Mouse (Mus musculus) thymus, postnatal 25 days (tissue): Measurements from ENCODE around the gene Ap5b1.
A peak's percentile ranks its signal among the peaks of the same experiment; 100 is the strongest.

Source experiments
- DNase-seq: peaks from one replicate; pipeline ENCODE4 v3.0.0; 2022

Ap5b1 gene

DNA sequence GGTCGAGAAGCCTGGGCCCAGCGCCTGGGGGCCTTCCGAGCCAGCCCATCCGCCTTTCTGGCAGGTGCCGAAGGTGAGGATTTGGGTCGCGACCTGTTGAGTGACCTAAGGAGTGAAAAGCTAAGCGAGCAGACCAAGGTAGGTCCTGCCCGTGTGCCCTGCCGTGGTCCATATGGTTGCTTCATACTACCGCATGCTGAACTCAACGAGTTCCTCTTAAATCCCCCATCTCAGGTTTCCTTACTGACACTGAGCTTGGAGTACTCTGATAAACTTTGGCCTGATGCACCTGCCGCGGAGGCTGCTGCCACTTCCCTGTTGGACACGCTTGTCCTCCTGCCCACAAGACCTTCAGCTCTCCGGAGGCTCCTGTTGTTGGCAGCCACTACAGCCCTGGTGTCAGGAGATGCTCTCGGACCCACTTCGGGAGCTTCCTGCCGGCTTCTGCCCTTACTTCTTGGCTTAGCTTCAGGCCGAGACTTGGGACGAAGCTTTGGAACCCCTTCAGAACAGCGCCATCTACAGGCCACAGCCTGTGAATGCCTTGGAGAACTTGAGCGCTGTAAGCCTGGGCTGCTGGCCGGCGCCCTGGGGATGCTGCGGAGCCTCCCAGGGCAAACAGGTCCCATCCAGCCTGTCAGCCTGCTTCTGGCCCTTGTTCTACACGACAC, 780 bp downstream of the Ap5b1 start:
- DNase-seq: peak; percentile 83

DNA sequence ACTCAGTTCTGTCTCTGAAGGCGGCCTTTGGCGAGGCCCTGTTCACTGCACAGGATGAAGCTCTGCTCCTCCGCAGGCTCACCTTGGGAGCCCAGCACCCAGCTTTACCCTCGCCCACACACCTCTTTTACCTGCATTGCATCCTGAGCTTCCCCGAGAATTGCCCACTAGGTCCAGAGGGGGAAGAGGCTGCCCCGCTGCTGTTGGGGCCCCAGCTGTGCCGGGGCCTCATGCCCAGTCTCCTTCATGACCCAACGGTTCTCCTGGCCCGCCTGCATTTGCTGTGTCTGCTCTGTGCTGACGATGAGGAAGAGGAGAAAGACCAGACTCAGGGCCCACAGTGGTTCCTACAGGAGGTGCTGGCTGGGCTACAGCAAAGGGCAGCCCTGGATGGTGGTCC, 1.7 kb downstream of the Ap5b1 start:
- no peak for DNase-seq

DNA sequence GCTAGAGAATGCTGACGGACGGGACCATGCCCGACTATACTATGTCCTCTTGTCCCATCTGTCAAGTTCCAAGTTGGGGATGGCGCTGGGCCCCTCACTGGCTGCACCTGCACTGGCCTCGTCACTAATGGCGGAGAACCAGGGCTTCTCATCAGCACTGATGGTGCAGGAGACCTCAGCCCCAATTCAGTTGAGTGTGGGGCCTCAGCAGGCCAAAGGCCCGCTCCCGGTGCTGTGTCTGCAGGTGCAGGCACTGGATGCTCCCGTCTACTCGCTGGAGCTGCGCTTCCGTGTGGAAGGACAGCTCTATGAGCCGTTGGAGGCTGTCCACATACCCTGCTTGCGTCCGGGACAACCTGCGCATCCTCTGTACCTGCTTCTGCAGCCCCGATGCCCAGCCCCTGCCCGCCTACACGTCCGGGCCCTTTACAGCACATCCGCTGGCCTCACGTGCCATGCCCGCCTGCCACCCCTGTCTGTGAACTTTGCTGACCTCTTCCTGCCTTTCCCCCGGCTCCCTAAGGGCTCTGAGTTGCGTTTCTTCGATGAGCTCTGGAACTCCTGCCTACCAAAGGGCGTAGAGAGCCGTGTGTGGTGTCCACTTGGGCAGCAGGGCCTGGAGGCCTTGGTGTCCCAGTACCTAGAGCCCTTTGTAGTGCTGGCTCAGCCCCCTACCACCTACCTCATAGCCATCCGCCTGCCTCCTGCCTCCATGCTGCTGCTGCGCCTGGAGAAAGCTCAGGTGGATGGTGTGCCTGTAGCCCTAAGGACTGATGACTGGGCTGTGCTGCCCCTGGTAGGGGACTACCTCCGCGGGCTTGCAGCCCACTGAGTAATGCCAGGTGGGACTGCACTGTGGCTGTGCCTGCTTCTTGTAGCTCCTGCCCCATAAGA, 2.8 kb downstream of the Ap5b1 start:
- no peak for DNase-seq

DNA sequence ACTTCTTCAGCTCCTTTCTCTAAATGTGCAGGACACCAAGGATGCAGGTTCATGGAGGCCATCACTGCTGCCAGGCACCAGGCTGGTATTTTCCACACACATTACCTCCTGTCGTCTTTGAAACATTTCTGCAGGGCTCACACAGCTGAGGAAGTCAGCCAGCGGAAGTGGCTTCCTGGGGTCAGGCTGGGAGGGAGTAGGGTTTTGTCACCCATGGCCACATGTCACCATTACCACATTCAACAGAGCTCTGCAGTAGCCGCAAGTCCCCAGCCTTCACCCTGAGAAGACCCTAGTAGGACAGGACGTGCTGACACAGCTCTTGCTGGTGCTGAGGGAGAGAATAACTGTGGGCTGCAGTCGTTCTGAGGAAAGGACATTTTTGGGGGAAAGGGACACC, 4.0 kb downstream of the Ap5b1 start:
- peak; percentile 52 for DNase-seq

DNA sequence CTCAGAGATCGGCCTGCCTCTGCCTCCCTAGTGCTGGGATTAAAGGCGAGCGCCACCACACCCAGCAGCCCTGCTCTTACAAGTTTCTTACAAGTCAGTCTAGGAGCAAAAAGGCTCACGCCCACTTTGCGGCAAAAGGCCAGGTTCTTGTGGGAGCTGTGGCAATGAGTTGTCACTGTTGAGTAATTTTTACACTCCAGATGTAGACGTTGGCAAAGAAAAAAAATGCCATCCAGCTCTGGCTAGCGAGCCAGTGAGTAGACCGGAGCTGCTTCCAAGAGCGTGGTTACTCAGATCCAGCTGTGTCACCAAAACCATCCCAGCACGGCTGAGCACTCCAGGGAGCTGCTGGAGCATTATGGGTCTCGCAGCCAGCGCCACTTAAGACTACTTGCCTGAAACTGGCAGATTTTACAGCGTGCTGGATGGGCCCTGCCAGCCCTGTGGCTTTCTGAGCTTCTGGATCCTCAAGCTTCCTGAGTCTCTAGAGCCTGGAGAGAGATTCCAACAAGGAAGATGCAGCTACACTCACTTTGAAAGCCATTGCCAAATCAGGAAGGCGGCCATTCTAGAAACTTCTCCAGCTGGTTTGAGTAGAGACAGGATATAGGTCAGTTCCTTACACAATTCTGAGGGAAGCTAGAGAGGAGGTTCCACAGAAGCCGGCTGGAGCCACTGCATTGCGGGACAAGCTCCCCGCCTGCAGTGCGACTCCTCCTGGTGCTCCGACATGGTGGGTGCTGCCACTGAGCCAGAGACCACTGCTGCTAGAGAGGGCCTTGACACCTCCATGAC, 4.7 kb downstream of the Ap5b1 start:
- DNase-seq: no peak

DNA sequence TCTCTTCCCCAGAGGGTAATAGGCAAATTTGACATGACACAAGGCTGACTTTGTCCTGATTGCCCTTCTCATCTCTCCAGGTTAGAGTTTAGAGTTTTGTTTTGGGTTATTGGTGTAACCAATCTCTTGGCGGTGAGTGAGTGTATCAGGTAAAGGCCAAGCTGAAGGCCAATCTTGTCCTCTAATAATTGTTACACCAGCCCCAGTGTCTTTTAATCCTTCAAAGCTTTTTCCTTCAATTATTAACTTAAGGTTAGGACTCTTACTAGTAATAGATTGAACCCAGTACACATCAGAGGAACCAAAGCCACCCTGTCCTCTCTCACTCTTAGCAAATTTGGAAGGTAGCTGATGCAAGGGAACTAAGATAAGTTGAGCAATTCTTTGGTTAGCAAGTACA, 7.5 kb downstream of the Ap5b1 start:
- no peak for DNase-seq

DNA sequence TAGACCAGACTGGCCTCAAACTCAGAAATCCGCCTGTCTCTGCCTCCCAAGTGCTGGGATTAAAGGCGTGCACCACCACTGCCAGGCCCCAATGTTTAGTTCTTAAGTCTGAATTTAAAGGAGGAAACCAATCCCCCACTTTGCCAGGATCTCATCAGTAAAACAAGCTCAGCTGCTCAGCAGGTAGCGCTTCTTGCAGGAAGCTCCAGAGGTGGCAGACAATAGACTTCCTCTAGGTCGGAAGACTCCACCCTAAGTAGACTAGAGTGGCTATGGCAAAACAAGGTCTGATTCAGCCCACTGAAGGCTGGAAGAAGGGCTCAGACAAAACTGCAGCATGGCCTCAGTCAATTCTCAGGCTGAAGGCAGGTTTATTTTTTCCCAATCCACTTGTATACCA, 12.1 kb downstream of the Ap5b1 start:
- no peak for DNase-seq

DNA sequence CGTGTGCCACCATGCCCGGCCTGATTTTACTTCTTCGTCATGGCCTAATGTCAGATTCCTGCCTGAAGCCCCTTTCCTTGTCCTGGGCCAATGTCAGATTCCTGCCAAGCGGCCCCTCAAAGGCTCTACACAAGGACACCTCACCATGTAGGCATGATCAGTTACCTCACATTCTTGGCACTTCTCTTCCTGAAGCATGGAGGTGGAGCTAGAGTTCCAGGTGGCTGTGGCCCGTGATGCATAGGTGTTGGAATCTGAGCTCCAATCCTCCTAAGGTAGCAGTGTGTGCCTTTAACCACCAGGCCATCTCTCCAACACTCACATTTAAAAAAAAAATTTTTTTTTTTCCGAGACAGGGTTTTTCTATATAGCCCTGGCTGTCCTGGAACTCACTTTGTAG, 13.0 kb downstream of the Ap5b1 start:
- DNase-seq: no peak

DNA sequence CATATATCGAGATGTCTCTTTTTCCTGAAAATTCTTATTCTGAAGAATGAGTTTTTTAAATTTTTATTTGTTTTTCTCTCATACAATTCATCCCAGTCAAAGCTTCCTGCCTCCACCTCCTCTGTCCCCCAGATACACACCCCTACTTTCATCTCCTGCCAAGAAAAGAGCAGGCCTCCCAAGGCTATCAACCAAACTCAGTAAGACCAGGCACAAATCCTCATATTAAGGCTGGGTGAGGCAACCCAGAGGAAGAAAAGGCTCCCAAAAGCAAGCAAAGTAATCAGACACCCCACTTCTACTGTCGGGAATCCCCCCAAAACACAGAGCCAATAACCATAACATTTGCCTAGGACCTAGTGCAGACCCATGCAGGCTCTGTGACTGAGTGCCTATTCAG, 14.2 kb downstream of the Ap5b1 start:
- DNase-seq: no peak

DNA sequence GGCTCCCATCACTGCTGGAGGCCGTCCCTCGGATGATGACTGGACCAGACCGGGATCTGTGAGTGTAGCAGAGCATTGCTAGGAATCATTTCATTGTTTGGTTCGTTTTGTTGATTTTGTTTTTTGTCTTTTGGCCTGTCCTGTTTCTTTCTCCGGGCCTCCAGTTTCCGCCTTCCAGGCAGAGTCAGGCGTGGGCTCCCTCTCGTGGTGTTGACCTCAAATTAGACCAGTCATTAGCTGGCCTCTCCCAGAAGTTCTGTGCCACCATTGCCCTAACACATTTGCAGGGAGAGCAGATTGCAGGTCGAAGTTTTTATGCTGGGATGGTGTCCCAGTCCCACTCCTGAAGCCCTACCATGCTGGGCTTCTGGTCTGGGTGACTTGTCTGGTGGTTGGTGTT, 21.3 kb downstream of the Ap5b1 start:
- no peak for DNase-seq

DNA sequence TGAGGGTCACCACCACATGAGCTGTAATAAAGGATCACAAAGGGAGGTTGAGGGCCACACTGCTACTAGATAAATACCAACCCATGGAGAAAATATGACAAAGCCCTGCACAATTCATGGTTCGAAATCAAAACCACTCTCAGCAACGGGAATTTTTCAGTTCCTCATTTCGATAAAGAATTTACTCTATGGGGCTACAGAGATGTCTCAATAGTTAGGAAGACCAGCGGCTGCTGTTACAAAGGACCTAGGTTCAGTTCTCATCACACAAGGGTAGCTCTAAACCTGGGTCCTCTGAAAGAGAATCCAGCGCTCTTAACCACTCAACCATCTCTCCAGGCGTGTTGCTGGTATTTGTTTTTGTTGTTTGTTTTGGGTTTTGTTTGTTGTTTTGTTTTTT, 24.1 kb downstream of the Ap5b1 start:
- no peak for DNase-seq

DNA sequence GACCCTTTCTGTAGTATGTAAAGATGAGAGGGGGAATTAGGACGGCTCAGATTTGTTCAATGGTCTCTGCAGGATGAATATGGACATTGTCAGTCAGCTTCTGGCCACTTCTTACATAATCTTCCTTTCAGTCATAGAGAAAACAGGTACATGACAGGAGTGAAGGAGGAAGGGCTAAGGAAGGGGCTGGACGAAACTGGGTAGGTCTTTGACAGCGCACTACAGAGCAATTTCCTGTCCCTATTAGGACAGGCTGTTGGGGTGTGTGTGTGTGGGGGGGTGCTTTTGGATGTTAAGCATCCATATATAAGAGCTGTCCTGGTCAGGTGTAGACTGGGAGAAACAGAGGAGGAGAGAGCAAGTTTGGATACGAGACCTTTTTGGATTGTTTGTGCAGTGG, 31.4 kb downstream of the Ap5b1 start:
- DNase-seq: no peak

DNA sequence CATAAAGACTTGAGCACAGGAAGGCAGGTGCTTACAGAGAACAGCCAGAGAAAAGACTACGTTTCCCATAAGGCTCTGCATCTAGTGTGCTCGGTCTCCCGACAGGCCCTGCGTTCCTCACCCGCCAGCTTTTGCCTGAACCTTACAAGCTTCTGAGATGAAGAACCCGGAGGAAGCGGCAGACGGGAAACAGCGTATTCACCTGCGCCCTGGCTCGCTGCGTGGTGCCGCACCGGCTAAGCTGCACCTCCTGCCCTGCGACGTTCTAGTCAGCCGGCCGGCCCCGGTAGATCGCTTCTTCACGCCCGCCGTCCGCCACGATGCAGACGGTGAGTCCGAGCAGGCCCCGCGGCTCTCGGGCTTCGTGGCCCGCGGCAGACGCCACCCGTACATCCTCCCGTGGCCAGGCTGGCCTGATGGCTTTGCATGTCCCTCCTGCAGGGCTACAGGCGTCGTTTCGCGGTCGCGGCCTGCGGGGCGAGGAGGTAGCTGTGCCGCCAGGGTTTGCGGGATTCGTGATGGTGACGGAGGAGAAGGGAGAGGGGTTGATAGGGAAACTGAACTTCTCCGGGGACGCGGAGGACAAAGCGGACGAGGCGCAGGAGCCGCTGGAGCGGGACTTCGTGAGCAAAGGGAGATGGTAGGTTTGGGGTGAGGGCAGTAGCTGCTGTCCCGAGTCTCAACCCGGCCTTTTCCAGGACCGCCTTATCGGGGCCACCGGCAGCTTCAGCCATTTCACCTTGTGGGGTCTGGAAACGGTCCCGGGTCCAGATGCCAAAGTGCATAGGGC, 34.1 kb downstream of the Ap5b1 start, which contains the start of gene Rnaseh2c:
Gene Rnaseh2c (plus strand): TSS at position 122 of the 790 bp plus-strand sequence.
- peak; percentile 87 for DNase-seq

DNA sequence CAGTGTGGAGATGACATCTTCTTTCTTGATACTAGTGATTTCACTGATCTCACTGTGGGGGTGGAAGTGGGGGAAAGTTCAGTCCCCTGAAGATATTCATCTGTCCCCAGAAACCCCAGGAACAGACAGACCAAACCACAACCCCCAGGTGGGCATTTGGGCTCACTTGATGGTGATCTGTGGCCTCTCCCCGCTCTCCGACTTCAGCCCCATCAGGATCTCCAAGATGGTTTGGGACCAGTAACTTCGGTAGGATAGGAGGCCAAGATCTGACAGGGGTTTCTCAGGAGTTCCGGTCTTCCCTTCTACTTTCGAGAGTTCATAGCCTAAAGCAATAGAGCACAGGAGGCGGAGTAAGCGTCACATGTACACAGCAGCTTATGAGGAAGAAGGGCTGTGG, 35.8 kb downstream of the Ap5b1 start:
- no peak for DNase-seq

DNA sequence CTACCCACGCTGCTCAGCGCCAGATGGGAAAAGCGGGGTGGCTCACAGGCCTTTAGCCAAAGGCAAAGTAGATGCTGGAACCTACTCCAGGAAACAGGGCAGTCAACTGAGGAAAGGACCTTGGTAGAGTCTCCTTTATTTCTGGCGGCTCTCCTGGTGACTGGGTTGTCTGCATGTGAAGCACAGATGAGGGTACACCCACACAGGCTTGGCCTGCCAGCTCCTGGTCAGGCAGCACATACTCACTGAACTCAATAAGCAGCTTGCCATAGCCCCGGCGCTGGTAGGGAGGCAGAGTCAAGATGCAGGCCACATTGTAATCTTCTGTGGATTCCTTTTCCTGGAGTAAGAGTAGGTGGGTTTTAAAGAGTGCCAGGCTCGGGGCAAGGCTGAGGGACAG, 37.3 kb downstream of the Ap5b1 start:
- no peak for DNase-seq

DNA sequence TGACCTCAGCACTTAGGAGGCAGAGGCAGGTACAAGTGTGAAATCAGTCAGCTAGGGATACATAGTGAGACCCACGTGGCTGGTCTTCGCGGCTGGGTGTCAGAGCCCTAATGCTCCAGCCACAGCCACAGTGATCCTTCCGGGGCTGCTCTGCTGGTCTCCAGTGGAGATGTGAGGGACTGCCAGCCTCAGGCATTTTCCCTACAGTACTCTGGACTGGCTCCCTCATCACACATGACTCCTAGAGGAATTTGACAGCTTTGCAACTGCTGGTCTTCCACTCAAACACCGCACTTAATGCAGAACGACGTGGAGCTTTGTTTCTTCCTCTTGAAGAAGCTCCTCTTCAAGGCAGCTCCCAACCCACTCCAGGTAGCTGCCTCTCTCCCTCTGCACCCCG, 38.4 kb downstream of the Ap5b1 start:
- DNase-seq: no peak

DNA sequence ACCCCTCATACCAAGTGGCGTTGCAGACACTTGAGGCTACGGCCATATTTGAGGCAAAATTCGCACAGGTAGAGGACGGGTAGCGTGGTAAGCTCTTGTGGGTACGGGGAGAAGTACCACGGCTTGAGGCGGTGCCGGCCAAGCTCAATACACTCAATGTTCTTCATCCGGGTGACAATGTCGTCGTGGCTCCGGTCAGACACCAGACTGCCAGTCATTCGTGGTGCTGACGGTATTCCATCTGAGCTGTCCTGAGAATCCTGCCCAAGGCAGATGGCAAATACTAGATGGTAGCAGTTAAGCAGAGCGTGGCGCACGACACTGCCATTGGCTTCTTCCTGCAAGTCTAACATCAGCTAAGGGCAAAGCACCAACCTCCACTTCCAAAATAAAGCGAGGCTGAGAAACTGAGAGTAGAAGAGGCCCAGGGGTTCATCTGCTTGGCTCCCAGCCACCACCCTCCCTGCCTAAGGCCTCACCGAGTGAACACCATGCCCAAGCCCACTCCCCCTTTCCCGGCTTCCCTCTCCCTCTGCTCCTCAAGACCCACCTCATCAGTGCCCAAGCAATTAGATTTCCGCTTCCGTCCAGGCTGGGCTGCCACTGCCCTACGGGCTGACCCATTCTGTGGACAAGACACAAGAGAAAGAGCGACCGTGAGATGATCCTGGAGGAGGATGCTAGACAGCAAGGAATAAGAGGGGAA, 40.0 kb downstream of the Ap5b1 start:
- no peak for DNase-seq

DNA sequence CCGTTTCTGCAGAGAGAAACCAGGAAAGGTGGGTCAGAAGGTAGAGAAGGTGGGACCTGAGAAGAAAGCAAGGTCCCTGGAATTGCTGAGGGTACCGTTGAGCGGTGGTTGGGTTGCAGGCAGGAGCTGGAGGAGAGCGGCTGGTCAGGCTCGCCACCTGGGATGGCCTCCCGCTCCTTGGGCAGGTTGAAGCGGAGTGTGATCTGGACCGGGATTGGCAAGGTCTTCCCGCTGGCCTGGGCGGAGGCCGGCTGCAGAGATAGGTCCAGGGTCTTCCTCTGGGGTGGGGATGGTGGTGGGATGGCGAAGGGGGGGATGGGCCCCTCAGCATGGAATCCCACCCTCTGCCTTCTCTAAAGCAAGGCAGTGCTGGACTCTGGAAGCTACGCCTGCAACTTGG, 40.9 kb downstream of the Ap5b1 start:
- DNase-seq: peak; percentile 12

DNA sequence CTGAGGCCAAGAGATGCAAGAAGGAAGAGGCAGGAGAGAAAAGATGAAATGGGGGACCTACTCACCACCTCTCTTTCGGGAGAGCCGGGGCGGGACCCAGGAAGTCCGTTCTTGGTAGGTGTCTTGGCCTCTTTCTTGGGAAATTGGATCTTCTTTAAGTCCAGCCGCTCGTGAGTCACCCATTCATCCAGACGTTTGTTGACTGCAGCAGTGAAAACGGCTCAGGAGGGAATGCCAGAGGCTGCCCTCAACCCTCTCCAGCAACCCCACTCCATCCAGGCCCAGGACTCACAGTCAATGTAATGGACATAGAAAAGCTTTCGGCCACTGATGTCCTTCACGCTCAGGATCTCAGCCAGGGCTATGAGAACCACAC, 41.3 kb downstream of the Ap5b1 start:
- DNase-seq: no peak

DNA sequence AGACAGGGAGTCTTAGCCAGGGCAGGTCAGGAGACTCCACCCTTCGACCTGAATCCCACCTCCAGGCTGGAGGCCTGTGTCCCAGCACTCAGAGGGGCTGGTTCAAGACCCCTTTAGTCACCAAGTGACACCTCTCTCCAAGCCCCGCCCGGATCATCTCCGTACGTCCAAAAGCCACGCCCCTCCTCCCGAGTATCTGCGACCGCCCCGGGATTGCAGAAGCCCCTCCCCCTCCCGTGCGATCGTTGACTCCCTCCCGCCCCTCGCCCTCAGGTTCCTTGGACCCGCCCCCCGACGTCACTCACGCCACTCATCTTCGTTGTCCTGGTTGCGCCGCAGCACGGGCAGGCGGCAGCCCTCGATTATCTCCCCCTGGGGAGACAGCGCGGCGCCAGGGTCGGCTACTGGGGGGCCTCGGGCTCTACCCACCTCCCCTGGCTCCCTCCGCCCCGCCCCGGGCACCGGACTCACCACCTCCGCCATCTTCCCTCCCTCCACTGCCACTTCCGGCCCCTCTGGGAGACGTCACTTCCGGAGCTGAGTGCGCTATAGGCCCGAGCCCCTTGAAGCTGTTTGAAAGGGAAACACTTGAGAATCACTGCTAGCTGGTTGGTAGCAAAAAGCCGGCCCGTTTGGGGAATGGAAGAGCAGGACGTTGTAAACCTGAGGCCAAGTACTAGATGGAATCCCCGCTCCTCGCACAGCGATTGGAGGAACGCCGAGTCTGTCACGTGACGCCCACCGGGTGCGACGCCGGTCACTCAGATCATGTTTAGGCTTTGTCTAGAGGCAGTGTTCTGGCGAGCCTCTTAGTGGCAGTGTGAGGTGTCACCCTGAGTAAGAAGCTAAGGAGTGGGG, 42.0 kb downstream of the Ap5b1 start, which contains the start of gene Kat5:
Gene Kat5 (minus strand): TSS at position 691 of the 858 bp plus-strand sequence.
- peak; percentile 94 for DNase-seq

DNA sequence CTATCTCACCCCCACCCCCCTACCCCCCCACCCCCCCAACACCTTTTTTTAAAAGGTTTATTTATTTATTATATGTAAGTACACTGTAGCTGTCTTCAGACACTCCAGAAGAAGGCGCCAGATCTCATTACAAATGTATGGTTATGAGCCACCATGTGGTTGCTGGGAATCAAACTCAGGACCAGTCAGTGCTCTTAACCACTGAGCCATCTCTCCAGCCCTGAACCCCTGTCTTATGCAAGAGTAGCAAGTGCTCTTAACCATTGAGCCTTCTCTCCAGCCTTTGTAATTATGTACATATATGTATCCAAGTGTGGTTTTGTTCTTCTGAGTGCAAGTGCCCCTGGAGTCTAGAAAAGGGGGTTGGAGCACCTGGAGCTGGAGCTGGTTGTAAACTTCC, 44.1 kb downstream of the Ap5b1 start:
- peak; percentile 30 for DNase-seq
